Mouse (Mus musculus): Measurements from ENCODE around the gene Gm43518. TPM values are rescaled to one million over a fixed set of nuclear protein-coding genes. Genes with fewer than 3 reads are reported as not detected.

Gm43518 gene
- total RNA-seq, 2 experiments from 2014 or later: 0.87 to 1.3 TPM

DNA sequence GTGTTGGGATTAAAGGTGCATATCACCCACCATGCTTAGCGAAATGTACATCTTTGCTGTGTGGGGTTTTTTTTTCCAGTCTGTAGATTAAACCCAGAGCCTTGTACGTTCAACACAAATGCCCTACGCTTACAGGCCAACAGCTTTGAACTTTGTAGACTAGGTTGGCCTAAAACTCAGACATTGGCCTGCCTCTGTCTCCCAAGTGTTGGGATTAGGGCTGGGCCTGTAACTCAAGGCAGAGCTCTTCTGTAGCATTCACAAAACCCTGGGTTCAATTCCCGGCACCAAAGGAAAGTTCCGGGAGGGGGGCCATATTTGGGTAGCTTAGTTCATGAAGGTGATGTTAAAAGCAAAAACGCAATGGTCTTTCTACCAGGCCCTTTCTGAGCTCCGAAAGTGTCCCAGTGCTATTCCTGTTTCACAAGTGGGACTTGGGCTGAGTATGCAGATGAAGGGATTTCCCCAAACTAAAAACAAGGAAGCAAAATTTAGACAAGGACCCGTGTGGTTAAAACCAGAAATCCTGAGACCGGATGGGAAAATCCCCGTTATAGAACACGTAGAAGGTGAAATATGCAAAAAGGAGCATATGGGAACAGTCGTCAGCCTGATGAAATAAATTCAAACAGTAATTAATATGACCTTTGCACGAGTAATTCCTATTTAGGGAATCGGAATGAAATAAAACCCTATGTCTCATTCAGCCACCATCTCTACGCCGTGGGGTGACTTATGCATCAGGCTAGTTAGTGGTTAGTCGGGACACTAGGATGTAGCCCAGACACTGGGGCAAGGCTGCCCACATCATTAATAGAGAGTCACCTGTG, 20.9 kb upstream of the Gm43518 start:
- no peak for DNase-seq (ENCODE audit: low spot score in 2 of 2)
- Histone ChIP-seq H3K27ac (peak overlapping the region; percentile 74), H3K4me3 (peak overlapping the region; percentile 54)
- TF ChIP-seq CTCF (conservative IDR thresholded peaks at IDR 0.05): no peak

DNA sequence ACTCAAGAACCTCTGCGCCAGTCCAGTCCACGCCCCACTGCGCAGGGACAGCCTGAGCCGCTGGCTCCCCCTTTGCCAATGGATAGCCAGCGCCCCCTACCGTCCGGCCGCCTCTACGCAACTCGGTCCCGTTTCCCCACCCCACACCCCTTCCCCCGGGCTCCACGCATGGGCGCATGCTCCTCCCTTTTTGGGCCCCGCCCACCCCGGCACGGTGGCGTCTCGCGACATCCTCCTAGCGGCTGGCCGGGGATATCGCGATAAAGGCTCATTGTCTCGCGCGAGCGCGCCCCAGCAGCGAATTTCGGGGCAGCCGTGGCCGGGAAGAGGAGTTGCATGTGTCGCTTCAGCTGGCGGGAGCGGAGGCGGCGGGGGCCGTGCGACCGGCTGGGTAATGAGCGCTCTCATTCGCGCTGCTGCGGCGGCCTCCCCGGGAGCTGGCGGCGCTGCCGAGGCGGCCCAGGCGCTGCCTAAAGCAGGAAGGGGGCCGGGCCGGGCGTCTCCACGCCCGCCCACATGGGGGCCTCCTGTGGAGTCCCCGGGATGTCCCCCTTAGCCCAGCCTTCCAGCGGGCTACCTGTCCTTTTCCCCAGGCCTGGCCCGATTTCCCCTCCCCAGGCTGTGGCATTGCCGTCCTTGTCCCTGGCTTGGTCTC, 20.1 kb upstream of the Gm43518 start, which contains the start of gene Denr:
Gene Denr (plus strand): TSS at position 200 of the 655 bp plus-strand sequence.
- peak within 1 kb of the TSS; percentile 87 for H3K4me3 ChIP-seq
- peak; percentile 96 for TF ChIP-seq CTCF (conservative IDR thresholded peaks at IDR 0.05)

DNA sequence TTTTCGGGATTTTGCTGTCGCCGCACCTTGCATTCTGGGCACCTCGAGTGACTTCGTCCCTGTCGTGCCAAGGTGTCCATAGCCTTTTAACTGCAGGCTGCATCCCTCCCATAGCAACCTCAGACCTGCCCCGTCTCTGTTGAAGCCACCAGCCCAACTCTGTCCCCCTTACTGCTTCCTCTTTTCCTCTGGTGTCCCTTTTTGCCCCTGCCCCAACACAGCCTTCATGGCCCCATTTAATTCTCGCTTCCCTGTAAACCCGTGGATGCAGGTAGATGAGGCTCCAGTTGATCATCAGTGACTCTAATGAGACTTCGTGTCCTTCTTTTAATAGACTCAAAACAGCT, 19.6 kb upstream of the Gm43518 start:
- no peak for TF ChIP-seq CTCF (conservative IDR thresholded peaks at IDR 0.05)
- no peak for DNase-seq (ENCODE audit: low spot score in 2 of 2)
- Histone ChIP-seq H3K27ac (peak overlapping the region; percentile 94), H3K4me3 (peak overlapping the region; percentile 87)

More for the DNA sequence above, 20.1 kb upstream of the Gm43518 start, which contains the start of gene Denr:
- H3K27ac ChIP-seq: peak within 1 kb of the TSS; percentile 94
- DNase-seq (ENCODE audit: low spot score in 2 of 2): peak; percentile 98 to 100

DNA sequence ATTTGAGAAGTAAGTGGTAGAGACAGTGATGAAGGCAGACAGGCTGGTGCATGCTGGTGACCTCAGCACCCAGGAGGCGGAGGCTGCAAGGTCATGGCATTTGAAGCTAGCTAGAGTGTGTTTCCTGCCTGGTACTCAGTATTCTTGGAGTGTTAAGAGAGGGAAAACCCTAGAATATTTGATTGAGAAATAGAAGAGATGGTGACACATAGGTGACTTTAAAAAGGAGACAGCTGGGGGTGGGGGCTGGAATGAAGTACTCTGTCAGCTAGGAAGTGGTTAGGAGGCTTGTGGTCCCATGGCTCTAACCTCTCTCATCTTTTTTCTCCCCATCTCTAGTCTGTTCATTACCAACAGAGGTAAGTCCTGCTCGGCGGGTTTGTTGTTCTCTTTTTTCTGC, 12.4 kb upstream of the Gm43518 start:
- no peak for DNase-seq (ENCODE audit: low spot score in 2 of 2)
- TF ChIP-seq CTCF (conservative IDR thresholded peaks at IDR 0.05): no peak
- Histone ChIP-seq H3K27ac (no peak overlapping the region), H3K4me3 (no peak overlapping the region)

DNA sequence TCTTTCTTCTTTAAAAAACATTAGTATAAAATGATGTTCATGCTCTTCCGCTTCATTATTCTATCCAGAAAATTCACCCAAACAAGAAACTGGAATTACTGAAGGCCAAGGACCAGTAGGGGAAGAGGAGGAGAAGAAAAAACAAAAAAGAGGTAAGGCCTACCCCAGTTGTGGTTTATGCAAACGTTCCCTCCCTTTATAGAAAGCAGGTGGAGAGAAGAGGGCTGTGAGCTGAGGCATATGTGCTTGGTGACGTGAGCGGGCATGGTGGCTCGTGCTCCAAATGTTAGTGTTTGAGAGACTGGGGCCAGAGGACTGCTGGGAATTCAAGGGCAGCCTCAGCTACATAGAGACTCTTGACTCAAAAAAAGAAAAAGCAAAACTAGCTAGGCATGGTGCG, 5.1 kb upstream of the Gm43518 start:
- TF ChIP-seq CTCF (conservative IDR thresholded peaks at IDR 0.05): no peak
- Histone ChIP-seq H3K4me3 (no peak overlapping the region), H3K27ac (no peak overlapping the region)
- peak in 1 of 2 experiments; percentile 10 for DNase-seq (ENCODE audit: low spot score in 2 of 2)

DNA sequence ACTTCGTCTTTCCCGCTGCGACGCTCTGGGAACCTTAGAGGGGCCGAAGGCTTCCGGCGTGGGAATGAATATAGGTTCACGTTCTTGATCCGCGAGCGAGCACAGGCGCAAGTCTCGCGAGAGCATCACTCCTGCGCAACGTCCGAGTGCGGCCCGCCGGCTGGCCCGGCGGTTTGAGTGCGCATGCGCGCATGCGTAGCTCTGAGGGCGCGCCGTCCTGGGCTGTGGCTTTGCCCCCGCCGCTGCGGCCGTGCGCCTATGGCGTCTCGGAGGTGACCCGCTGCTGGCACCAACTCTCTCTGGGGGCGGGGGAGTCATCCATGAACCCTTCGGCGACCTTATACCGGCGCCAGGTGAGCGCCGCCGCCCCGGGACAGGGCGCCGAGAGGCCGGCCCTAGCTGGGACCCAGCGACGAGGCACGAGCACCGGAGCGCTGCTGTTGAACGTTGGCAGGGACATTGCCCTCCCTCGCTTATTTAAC, 3.3 kb downstream of the Gm43518 start, which contains the start of gene Ccdc62:
Gene Ccdc62 (plus strand): TSS at position 172 of the 482 bp plus-strand sequence.
- peak; percentile 88 to 92 for DNase-seq (ENCODE audit: low spot score in 2 of 2)
- no peak for TF ChIP-seq CTCF (conservative IDR thresholded peaks at IDR 0.05)
- Histone ChIP-seq H3K4me3 (peak within 1 kb of the TSS; percentile 94), H3K27ac (peak within 1 kb of the TSS; percentile 97)

DNA sequence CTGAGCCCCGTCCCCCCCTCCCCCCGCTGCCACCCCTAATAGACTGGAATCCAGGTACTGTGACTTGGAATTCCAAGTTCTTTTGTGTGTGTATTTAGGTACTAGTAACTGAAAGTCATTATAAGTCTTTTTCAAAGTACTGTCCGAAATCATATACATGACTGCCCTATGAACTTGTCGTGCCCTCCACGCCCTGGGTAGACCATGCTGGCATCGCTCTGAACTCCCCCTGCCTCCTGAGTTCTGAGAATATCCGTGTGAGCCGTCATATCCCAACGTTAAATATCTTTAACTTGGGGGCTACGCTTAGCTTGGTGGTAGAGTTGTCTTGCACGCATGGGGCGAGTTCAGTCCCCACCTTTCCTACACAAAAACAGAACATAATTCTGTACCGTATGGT, 3.9 kb downstream of the Gm43518 start:
- Histone ChIP-seq H3K4me3 (peak overlapping the region; percentile 94), H3K27ac (peak overlapping the region; percentile 97)
- DNase-seq (ENCODE audit: low spot score in 2 of 2): no peak
- TF ChIP-seq CTCF (conservative IDR thresholded peaks at IDR 0.05): no peak

DNA sequence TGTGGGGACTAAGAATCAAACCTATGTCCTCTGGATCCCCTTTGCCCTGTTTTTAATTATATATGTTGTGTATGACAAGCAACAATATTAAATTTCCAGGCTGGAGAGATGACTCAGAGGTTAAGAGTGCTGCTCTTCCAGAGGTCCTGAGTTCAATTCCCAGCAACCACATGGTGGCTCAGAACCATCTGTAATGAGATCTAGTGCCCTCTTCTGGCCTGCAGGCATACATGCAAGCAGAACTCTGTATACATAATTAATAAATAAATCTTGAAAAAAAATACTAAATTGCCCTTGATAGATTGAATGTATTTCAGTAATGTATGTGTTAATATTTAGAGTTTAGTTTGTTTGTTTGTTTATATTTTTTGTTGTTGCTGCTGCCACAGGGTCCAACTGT, 5.7 kb downstream of the Gm43518 start:
- DNase-seq (ENCODE audit: low spot score in 2 of 2): peak in 1 of 2 experiments; percentile 5
- peak; percentile 59 for TF ChIP-seq CTCF (conservative IDR thresholded peaks at IDR 0.05)
- Histone ChIP-seq H3K4me3 (no peak overlapping the region), H3K27ac (no peak overlapping the region)

DNA sequence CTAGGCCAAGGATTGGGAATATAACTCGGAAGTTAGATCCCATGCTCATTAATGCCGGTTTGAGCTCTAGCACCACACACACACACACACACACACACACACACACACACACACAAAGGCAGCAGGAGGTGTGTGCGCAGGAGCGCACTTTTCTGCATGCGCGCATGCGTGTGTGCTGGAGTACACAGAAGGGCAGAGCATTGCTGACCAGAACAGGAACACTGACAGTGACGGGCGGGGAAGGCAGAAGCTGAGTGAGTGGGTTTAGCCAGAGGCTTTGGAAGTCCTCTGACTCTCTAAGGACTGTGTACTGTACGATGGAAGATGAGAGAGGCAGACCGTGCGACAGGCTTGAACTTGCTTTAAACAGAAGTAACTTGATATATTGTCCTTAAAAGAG, 6.3 kb downstream of the Gm43518 start:
- no peak for TF ChIP-seq CTCF (conservative IDR thresholded peaks at IDR 0.05)
- Histone ChIP-seq H3K4me3 (no peak overlapping the region), H3K27ac (no peak overlapping the region)
- peak in 1 of 2 experiments; percentile 1 for DNase-seq (ENCODE audit: low spot score in 2 of 2)

DNA sequence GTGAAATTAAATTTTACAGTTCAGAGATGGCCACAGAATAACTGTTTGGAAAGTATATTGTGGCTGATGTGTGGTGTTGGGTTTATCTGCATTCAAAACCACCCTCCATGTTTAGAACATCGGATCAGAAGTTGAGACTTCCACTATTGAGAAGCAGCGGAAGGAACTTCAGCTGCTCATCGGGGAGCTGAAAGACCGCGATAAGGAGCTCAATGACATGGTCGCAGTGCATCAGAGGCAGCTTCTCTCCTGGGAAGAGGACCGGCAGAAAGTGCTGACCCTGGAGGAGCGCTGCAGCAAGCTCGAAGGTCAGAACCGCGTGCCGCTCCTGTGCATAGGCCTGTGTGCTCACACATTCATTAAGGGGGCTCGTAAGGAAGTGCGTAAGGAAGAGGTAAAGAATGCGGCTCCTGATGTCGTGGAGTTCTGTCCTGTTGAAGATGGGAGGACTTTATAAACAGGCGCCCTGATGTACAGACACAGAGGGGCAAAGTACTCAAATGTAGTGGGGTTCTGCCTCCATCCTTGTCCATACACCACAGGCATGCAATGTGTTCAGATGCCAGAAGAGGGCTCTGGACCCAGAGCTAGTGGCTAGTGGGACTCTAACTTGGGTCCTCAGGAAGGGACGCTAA, 6.9 kb downstream of the Gm43518 start:
- peak; percentile 68 for TF ChIP-seq CTCF (conservative IDR thresholded peaks at IDR 0.05)
- Histone ChIP-seq H3K27ac (no peak overlapping the region), H3K4me3 (no peak overlapping the region)
- no peak for DNase-seq (ENCODE audit: low spot score in 2 of 2)

DNA sequence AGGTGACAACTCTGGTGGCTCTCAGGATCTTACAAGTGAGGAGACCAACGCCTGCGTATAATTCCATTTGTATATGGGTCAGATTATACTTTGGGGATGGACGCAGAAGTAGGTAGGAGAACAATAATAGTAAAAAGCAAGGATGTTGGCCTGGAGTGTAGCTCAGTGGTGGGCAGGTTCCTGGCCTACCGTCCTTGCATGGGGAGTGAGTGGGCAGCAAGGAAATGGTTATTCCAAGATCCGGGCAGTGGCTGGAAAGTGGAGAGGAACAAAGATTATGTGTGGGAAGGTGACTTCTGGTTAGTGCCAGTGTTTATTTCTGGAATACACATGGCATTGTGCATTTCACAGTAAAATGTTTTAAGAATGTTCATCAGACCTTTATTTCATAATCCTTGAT, 8.7 kb downstream of the Gm43518 start:
- Histone ChIP-seq H3K27ac (no peak overlapping the region), H3K4me3 (no peak overlapping the region)
- no peak for DNase-seq (ENCODE audit: low spot score in 2 of 2)
- no peak for TF ChIP-seq CTCF (conservative IDR thresholded peaks at IDR 0.05)

DNA sequence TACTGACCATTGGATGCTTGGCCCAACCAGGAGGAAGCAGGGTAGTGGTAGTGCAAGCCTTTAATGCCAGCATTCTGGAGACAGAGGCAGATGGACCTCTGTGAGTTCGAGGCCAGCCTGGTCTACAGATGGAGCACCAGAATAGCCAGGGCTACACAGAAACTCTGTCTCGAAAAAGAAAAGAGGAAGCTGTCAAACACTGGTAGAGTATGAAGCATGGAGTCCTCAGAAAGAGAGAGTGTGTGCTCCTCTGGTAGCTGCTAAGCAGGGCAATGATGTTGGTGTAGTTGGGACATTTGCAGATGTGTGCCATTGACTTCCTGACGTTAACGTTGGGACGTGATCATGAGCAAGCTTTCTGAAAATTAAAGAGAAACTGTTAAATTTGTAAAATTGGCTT, 11.3 kb downstream of the Gm43518 start:
- TF ChIP-seq CTCF (conservative IDR thresholded peaks at IDR 0.05): no peak
- DNase-seq (ENCODE audit: low spot score in 2 of 2): no peak
- Histone ChIP-seq H3K27ac (no peak overlapping the region), H3K4me3 (no peak overlapping the region)

DNA sequence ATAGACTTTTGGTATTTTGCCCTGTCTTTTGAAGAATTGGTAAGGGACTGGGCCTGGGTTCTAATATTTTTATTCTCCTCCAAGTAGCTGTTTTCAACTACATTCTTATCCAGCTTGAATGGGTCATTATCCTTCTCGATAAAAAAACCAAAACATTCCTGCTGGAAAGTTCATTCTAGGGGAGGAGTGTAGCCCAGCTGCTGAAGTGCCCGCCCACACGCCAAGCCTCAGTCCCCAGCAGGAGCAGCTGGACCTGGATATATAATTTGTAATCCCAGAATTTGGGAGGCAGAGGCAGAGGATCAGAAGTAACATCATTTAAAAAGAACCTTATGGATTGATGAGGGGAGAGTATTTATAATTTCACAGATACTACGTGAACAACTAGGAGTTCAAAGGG, 19.3 kb downstream of the Gm43518 start:
- no peak for TF ChIP-seq CTCF (conservative IDR thresholded peaks at IDR 0.05)
- H3K4me3 ChIP-seq: no peak overlapping the region

More for the DNA sequence above, 19.3 kb downstream of the Gm43518 start:
- H3K27ac ChIP-seq: no peak overlapping the region
- DNase-seq (ENCODE audit: low spot score in 2 of 2): no peak

All from layer of hippocampus, adult 2 months (tissue).